Mouse (Mus musculus) lung, adult 2 months (tissue): ENCODE measurements around the gene Mafg. TPM values are rescaled to one million over a fixed set of nuclear protein-coding genes. Genes with fewer than 3 reads are reported as not detected.
A peak's percentile ranks its signal among the peaks of the same experiment; 100 is the strongest.

Experiments
- DNase-seq: peaks from one replicate; pipeline ENCODE4 v3.0.0; 2022
- H3K4me1 ChIP-seq: fragments of 200-500 bp; 2 replicates; pipeline ENCODE4 v1.6.1; 2011; ENCODE audit warnings: low read length; ENCODE audit not compliant: control insufficient read depth, insufficient read depth
- H3K4me3 ChIP-seq: fragments of 200-500 bp; replicated peaks from 2 replicates; pipeline ENCODE3; 2011; ENCODE audit warnings: low read depth, mild to moderate bottlenecking, control low read depth, low read length; ENCODE audit errors: extremely low read depth
- CTCF ChIP-seq: fragments of 200-500 bp; IDR thresholded peaks from 2 replicates; pipeline ENCODE4 v1.5.1; 2011; ENCODE audit warnings: mild to moderate bottlenecking, low read length, control low read depth; ENCODE audit not compliant: insufficient read depth
- POLR2A ChIP-seq: fragments of 200-500 bp; IDR thresholded peaks from 2 replicates; pipeline ENCODE4 v1.6.1; 2011; ENCODE audit warnings: low read depth, mild to moderate bottlenecking, control low read depth, low read length, borderline replicate concordance; ENCODE audit errors: extremely low read depth
- WGBS: fragments of 180-500 bp; shearing (Covaris S2); methylation state at CpG from one replicate; pipeline ENCODE4 v1.1.7; 2018; 5-methylcytosine and 5-hydroxymethylcytosine counted together
- polyA plus RNA-seq: library from polyadenylated mRNA; depleted of rRNA; stranded (reverse); fragments of >200 nt; gene quantifications from 2 replicates; pipeline ENCODE4 v1.2.3, GENCODE M21; 2012

Gene Mafg
- polyA plus RNA-seq, 1 experiment = 51.3 TPM

GRCm38 (mm10) chr11:120615606-120616203, 17.7 kb downstream of the Mafg start:
- DNase-seq = no peak
- TF ChIP-seq POLR2A = no peak
- TF ChIP-seq CTCF = no peak
- H3K4me3 ChIP-seq = no peak overlapping the region
- H3K4me1 ChIP-seq = peaks cover 4% of the 10 kb centered on the region; the same call in 1 of the 2 replicates
- WGBS = 88% methylated on average over 11 of the region's 11 CpGs

DNA sequence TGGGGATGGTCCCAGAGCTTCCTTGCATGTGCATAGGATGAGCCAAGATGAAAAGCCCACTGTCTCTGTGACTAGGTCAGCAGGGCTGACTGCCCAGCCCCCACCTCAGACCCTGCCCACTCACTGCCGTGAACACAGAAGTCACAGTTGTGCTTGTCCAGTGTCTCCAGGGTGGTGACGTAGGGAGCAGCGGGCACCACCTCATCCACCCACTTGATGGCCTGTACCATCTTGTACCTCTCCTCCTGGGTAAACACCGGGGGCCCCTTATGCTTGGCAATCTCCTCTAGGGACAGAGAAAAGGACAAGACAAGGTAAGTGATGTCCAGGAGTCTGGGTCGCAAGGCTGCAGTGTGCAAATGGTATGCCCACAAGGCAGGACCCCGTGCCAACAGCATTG, 18.2 kb downstream of the Mafg start:
- DNase-seq = no peak

GRCm38 (mm10) chr11:120613976-120614375, 19.4 kb downstream of the Mafg start:
- Histone ChIP-seq H3K4me3 (no peak overlapping the region), H3K4me1 (peaks cover 4% of the 10 kb centered on the region; the same call in 1 of the 2 replicates)
- DNase-seq = no peak
- TF ChIP-seq CTCF = no peak
- TF ChIP-seq POLR2A = no peak
- WGBS = 88% methylated on average over 8 of the region's 8 CpGs

More for the DNA sequence above, 18.2 kb downstream of the Mafg start:
- H3K4me1 ChIP-seq = peaks cover 4% of the 10 kb centered on the region; the same call in 1 of the 2 replicates
- no peak overlapping the region for H3K4me3 ChIP-seq
- WGBS = 90% methylated on average over 6 of the region's 6 CpGs
- TF ChIP-seq POLR2A (no peak), CTCF (no peak)

GRCm38 (mm10) chr11:120613481-120613972, 19.9 kb downstream of the Mafg start:
- TF ChIP-seq CTCF = no peak
- no peak for TF ChIP-seq POLR2A
- Histone ChIP-seq H3K4me3 (no peak overlapping the region), H3K4me1 (peaks cover 7% of the 10 kb centered on the region)
- 92% methylated on average over 10 of the region's 10 CpGs for WGBS
- DNase-seq = no peak

DNA sequence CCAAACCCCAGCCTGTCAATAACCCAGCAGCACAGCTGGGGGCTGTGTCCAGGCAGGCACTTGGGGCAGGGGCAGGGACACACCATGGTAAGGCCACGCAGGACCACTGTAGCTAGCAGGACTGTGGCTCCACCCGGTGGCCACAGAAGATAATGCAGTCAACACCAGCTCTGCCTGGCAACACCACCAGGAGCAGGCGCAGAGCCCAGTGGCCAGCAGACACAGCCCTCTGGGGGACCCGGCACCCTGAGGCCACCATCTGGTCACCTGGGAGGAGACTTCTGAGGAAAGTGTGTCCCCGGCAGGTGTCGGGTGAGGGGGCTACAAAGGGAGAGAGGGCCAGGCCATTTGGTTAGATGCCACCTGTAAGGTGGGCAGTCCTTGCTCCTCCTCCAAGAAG, 20.6 kb downstream of the Mafg start:
- 37% methylated on average over 6 of the region's 6 CpGs for WGBS
- DNase-seq = peak; percentile 70
- H3K4me1 ChIP-seq = peaks cover 7% of the 10 kb centered on the region
- TF ChIP-seq CTCF = peak; percentile 85
- TF ChIP-seq POLR2A = no peak
- H3K4me3 ChIP-seq = no peak overlapping the region

GRCm38 (mm10) chr11:120610477-120611046, 22.8 kb downstream of the Mafg start:
- Histone ChIP-seq H3K4me3 (no peak overlapping the region), H3K4me1 (peaks cover 3% of the 10 kb centered on the region)
- TF ChIP-seq CTCF = no peak
- no peak for TF ChIP-seq POLR2A
- WGBS = 82% methylated on average over 9 of the region's 9 CpGs
- DNase-seq = no peak

DNA sequence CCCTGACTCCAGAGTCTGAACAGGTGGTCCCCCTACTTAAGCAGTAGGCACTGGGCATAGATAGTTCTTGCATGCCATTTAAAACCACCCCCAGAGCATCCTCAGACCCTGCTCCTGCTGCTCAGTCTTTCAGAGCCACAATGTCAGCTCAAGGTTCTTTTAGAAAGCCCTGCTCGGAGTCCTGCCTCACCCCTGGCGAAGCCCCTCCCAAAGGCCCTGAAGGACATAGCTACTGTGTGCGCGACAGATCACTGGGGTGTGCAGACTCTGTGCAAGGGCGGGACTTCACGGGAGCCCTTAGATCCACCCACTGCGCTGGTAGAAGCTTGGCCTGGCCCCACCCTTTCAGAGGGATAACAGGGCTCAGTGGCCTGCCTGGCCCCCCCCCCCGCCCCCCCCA, 24.1 kb downstream of the Mafg start:
- no peak for DNase-seq
- no peak overlapping the region for H3K4me3 ChIP-seq
- WGBS = 55% methylated on average over 8 of the region's 8 CpGs
- H3K4me1 ChIP-seq = peaks cover 3% of the 10 kb centered on the region
- TF ChIP-seq CTCF (no peak), POLR2A (no peak)

DNA sequence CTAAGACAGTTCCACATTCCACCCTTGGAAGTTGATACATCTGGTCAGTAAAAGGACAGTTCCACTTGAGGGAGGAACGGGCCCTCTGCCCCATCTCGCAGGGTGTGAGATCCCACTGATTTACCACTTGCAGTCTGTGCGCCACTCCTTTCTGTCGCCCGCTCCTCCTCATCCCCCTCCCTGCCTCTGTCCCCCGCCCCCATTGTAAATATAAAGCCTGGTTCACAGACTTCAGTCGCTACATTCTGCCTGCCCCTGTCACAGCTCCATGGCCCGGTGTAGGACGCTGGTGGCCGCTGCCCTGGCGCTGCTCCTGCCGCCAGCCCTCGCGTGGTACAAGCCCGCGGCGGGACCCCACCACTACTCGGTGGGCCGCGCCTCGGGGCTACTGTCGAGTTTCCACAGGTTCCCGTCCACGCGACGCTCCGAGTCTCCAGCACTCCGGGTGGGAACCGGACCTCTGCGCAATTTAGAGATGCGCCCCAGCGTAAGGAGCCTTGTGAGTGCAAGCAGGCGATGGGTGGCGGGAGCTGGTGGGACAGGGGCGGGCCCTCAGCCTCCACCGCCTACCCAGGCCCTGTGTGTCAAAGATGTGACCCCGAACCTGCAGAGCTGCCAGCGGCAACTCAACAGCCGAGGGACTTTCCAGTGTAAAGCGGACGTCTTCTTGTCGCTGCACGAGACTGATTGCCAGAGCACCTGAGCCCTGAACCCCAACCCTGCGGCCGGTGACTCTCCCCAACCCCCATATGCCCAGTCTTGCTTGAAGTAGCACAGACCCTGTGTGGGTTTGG, 25.0 kb downstream of the Mafg start, which contains the start of gene Npb:
Npb (plus strand) TSS at position 237 of the 794 bp plus-strand sequence.
- Histone ChIP-seq H3K4me1 (peaks cover 3% of the 10 kb centered on the region), H3K4me3 (no peak within 1 kb of the TSS)
- no peak for DNase-seq
- TF ChIP-seq CTCF (no peak), POLR2A (no peak)
- 11% methylated on average over 45 of the region's 45 CpGs for WGBS

- WGBS = 55% methylated on average over 4 of the region's 4 CpGs
- H3K4me3 ChIP-seq = no peak overlapping the region
- TF ChIP-seq CTCF = no peak
- TF ChIP-seq POLR2A = no peak
- DNase-seq = no peak
- H3K4me1 ChIP-seq = peaks cover 3% of the 10 kb centered on the region
These were observed 26.6 kb downstream of the Mafg start for GRCm38 (mm10) chr11:120606764-120607163.
